ENCODE assay signal across 21 mouse cellular contexts in genomic region chr9:42727661-42728060, GRCm38 (mm10).
DNase-seq lines count a peak whose midpoint lies in the region; ATAC-seq and TF ChIP-seq lines count a peak whose summit lies in the region.
"Had no signal": no experiment of that assay in that cellular context is flagged by ENCODE, and none has a peak within 500 bp of the region (broad histone marks: within the 10 kb centered on the region; RNA-seq: fewer than 3 reads in every experiment).

No protein-coding gene starts in this region.

- H3K9ac ChIP-seq in kidney, postnatal 0 days (ENCODE audit: low read depth, low read length) = no peak overlapping the region
- no peak overlapping the region for H3K9ac ChIP-seq in liver, embryonic 12.5 days
- H3K9ac ChIP-seq: forebrain, embryonic 13.5 days; heart, embryonic 15.5 days; midbrain, embryonic 15.5 days; stomach, embryonic 15.5 days had no signal

- WGBS in kidney, adult 2 months = 52% methylated on average over 6 of the region's 6 CpGs
- WGBS in kidney, postnatal 0 days = 59% methylated on average over 6 of the region's 6 CpGs
- 56% methylated on average over 6 of the region's 6 CpGs for WGBS in liver, embryonic 12.5 days (ENCODE audit: insufficient replicate concordance)

- no peaks in the 10 kb centered on the region for H3K36me3 ChIP-seq in kidney, adult 2 months (ENCODE audit: control insufficient read depth, insufficient read depth, low read length)
- no peaks in the 10 kb centered on the region for H3K36me3 ChIP-seq in kidney, postnatal 0 days (ENCODE audit: insufficient read depth, low read length)
- H3K36me3 ChIP-seq in liver, embryonic 12.5 days = no peaks in the 10 kb centered on the region
- H3K36me3 ChIP-seq: heart, embryonic 15.5 days; hindbrain, embryonic 10.5 days; midbrain, embryonic 15.5 days; stomach, embryonic 15.5 days had no signal

- no peak for TF ChIP-seq POLR2A in kidney, adult 2 months (IDR thresholded peaks at IDR 0.05; ENCODE audit: low read depth, low read length)

- no peak for TF ChIP-seq CTCF in kidney, adult 2 months (conservative IDR thresholded peaks at IDR 0.05; ENCODE audit: insufficient read depth, insufficient read length, low read depth, low read length)
- TF ChIP-seq CTCF in kidney, postnatal 0 days (IDR thresholded peaks at IDR 0.05; ENCODE audit: low read depth) = no peak
- no peak for TF ChIP-seq CTCF in layer of hippocampus, adult 2 months (conservative IDR thresholded peaks at IDR 0.05)

- H3K4me3 ChIP-seq in kidney, adult 2 months (ENCODE audit: insufficient read depth, low read depth, low read length) = no peak overlapping the region
- H3K4me3 ChIP-seq in kidney, postnatal 0 days (replicated peaks; ENCODE audit: low read depth, low read length) = no peak overlapping the region
- no peak overlapping the region for H3K4me3 ChIP-seq in liver, embryonic 12.5 days
- H3K4me3 ChIP-seq in layer of hippocampus, adult 2 months = no peak overlapping the region
- H3K4me3 ChIP-seq: forebrain, embryonic 13.5 days; heart, embryonic 15.5 days; hindbrain, embryonic 10.5 days; midbrain, embryonic 15.5 days; myocyte; stomach, embryonic 15.5 days had no signal

- H3K4me1 ChIP-seq in kidney, adult 2 months (ENCODE audit: control insufficient read depth, insufficient read depth, low read length) = no peaks in the 10 kb centered on the region
- H3K4me1 ChIP-seq in kidney, postnatal 0 days (replicated peaks; ENCODE audit: insufficient read depth, low read length) = peaks cover 30% of the 10 kb centered on the region
- H3K4me1 ChIP-seq in liver, embryonic 12.5 days = peaks cover 12% of the 10 kb centered on the region; the same call in 1 of the 2 replicates

- peak; percentile 45; the same call in 1 of the 2 replicates for ATAC-seq in kidney, postnatal 0 days (replicated peaks; ENCODE audit: low FRiP score, low read depth)
- peak; percentile 50 for ATAC-seq in liver, embryonic 12.5 days
- no peak for ATAC-seq in erythroid progenitor cell, adult 5-6 weeks (replicated peaks; ENCODE audit: low FRiP score, poor library complexity, severe bottlenecking)
- ATAC-seq: forebrain, embryonic 13.5 days; midbrain, embryonic 15.5 days had no signal

- no peaks in the 10 kb centered on the region for H3K9me3 ChIP-seq in kidney, postnatal 0 days (replicated peaks; ENCODE audit: low read length)
- H3K9me3 ChIP-seq in liver, embryonic 12.5 days (replicated peaks) = no peaks in the 10 kb centered on the region
- H3K9me3 ChIP-seq: forebrain, embryonic 13.5 days; heart, embryonic 15.5 days; hindbrain, embryonic 10.5 days; midbrain, embryonic 15.5 days; stomach, embryonic 15.5 days had no signal

- H3K27ac ChIP-seq in kidney, adult 2 months (ENCODE audit: insufficient read depth, low read depth, low read length) = no peak overlapping the region
- no peak overlapping the region for H3K27ac ChIP-seq in kidney, postnatal 0 days
- peak overlapping the region; percentile 42 for H3K27ac ChIP-seq in liver, embryonic 12.5 days
- H3K27ac ChIP-seq in layer of hippocampus, adult 2 months = no peak overlapping the region
- H3K27ac ChIP-seq: forebrain, embryonic 13.5 days; heart, embryonic 15.5 days; midbrain, embryonic 15.5 days; stomach, embryonic 15.5 days had no signal

- DNase-seq in kidney, adult 2 months = peak; percentile 57
- no peak for DNase-seq in kidney, postnatal 0 days (ENCODE audit: low spot score)
- DNase-seq in yolk sac, embryonic 10.5 days (ENCODE audit: low spot score) = peak; percentile 79
- DNase-seq in layer of hippocampus, adult 2 months (ENCODE audit: low spot score in 2 of 2) = no peak
- DNase-seq in B cell, adult 2 months = no peak
- DNase-seq: adrenal gland, adult 2 months; cerebellum, adult 2 months; cerebellum, postnatal 36 days; gastrocnemius, postnatal 10 days; heart, adult 18-20 months; left cerebral cortex, postnatal 4 days; lung, adult 2 months; lung, postnatal 36 days had no signal

- no peak overlapping the region for H3K4me2 ChIP-seq in kidney, postnatal 0 days (ENCODE audit: low read length)
- H3K4me2 ChIP-seq in liver, embryonic 12.5 days = no peak overlapping the region
- H3K4me2 ChIP-seq: forebrain, embryonic 13.5 days; heart, embryonic 15.5 days; midbrain, embryonic 15.5 days; stomach, embryonic 15.5 days had no signal

- no peaks in the 10 kb centered on the region for H3K27me3 ChIP-seq in kidney, adult 2 months (replicated peaks; ENCODE audit: control insufficient read depth, insufficient read depth, low read length)
- H3K27me3 ChIP-seq in kidney, postnatal 0 days (ENCODE audit: insufficient read depth, low read length) = no peaks in the 10 kb centered on the region
- H3K27me3 ChIP-seq in liver, embryonic 12.5 days (replicated peaks) = no peaks in the 10 kb centered on the region
- H3K27me3 ChIP-seq: forebrain, embryonic 13.5 days; midbrain, embryonic 15.5 days; stomach, embryonic 15.5 days had no signal

Comparison
In these comparisons a context has a peak if more than half of its experiments do, and no peak if none do; other contexts are left out.
1. DNase-seq: peak in kidney, adult 2 months (single experiment) and yolk sac, embryonic 10.5 days (single experiment); none in kidney, postnatal 0 days (single experiment), layer of hippocampus, adult 2 months (0 of 2) and B cell, adult 2 months (0 of 2).